Mouse (Mus musculus): Measurements from ENCODE around the gene B3galt5. TPM values are rescaled to one million over a fixed set of nuclear protein-coding genes. Genes with fewer than 3 reads are reported as not detected.

B3galt5 gene
- total RNA-seq, 1 experiment: not detected

DNA sequence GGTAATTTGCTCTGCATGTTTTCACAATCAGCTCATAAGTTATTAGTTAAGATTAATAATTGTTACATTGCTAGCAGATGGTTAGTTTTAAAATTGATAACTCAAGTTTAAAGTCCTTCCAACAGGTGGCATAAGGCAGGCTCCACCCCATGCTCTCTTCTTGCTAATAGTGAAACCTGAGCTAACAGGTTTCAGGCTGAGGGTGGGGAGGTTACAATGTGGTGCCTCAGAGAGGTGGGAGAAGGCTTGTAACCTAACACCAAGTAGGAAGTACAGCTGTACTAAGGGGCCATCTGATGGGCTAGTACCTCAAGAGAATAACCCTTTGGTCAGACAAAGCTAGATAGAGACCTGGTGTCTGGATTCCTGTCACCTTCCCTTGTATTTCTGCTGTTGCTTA, 62.5 kb downstream of the B3galt5 start:
- no peak for TF ChIP-seq ZNF384 (IDR thresholded peaks at IDR 0.05; ENCODE audit: low read depth, low read length)
- no peak for TF ChIP-seq ZC3H11A (IDR thresholded peaks at IDR 0.05; ENCODE audit: borderline replicate concordance, low read depth, low read length)
- TF ChIP-seq HCFC1 (IDR thresholded peaks at IDR 0.05; ENCODE audit: borderline replicate concordance, insufficient read depth, low read length): no peak
- no peak for TF ChIP-seq CHD2 (IDR thresholded peaks at IDR 0.05; ENCODE audit: low read depth, low read length)
- TF ChIP-seq MAFK (IDR thresholded peaks at IDR 0.05; ENCODE audit: insufficient read depth, low read depth, low read length): no peak
- in situ Hi-C loops (cut with MboI; ENCODE audit: low sequenced_read_pairs in 2 of 2, unreplicated experiment in 2 of 2): no loop called here
- H3K4me1 ChIP-seq (ENCODE audit: control insufficient read depth in 2 of 2, insufficient read depth in 2 of 2, low read length in 2 of 2, poor library complexity in 1 of 2): no peaks in the 10 kb centered on the region
- H3K27ac ChIP-seq (ENCODE audit: insufficient read depth, low read depth, low read length, poor library complexity, severe bottlenecking): no peak overlapping the region
- H3K36me3 ChIP-seq (ENCODE audit: control insufficient read depth, insufficient read depth, low read length, poor library complexity, severe bottlenecking): no peaks in the 10 kb centered on the region
- no peak for DNase-seq (ENCODE audit: low read depth, low spot score)
- H3K4me3 ChIP-seq (ENCODE audit: insufficient read depth in 1 of 2, low read depth in 1 of 2, low read length in 2 of 2, poor library complexity in 1 of 2, severe bottlenecking in 1 of 2): no peak overlapping the region
- no peak overlapping the region for H3K9ac ChIP-seq (ENCODE audit: insufficient read depth, low read depth, low read length, poor library complexity, severe bottlenecking)
- no peaks in the 10 kb centered on the region for H3K9me3 ChIP-seq (ENCODE audit: control insufficient read depth, insufficient read depth, low read depth, low read length)

GRCm38 (mm10) chr16:96298574-96298973, 63.0 kb downstream of the B3galt5 start:
- H3K27ac ChIP-seq (ENCODE audit: insufficient read depth, low read depth, low read length, poor library complexity, severe bottlenecking): no peak overlapping the region
- in situ Hi-C loops (cut with MboI; ENCODE audit: low sequenced_read_pairs in 2 of 2, unreplicated experiment in 2 of 2): no loop called here
- no peak for TF ChIP-seq CHD2 (IDR thresholded peaks at IDR 0.05; ENCODE audit: low read depth, low read length)
- TF ChIP-seq ZC3H11A (IDR thresholded peaks at IDR 0.05; ENCODE audit: borderline replicate concordance, low read depth, low read length): no peak
- no peak for TF ChIP-seq HCFC1 (IDR thresholded peaks at IDR 0.05; ENCODE audit: borderline replicate concordance, insufficient read depth, low read length)
- no peak for TF ChIP-seq ZNF384 (IDR thresholded peaks at IDR 0.05; ENCODE audit: low read depth, low read length)
- TF ChIP-seq MAFK (IDR thresholded peaks at IDR 0.05; ENCODE audit: insufficient read depth, low read depth, low read length): no peak
- no peak for DNase-seq (ENCODE audit: low read depth, low spot score)
- H3K9ac ChIP-seq (ENCODE audit: insufficient read depth, low read depth, low read length, poor library complexity, severe bottlenecking): no peak overlapping the region
- no peak overlapping the region for H3K4me3 ChIP-seq (ENCODE audit: insufficient read depth in 1 of 2, low read depth in 1 of 2, low read length in 2 of 2, poor library complexity in 1 of 2, severe bottlenecking in 1 of 2)
- H3K36me3 ChIP-seq (ENCODE audit: control insufficient read depth, insufficient read depth, low read length, poor library complexity, severe bottlenecking): no peaks in the 10 kb centered on the region
- no peaks in the 10 kb centered on the region for H3K4me1 ChIP-seq (ENCODE audit: control insufficient read depth in 2 of 2, insufficient read depth in 2 of 2, low read length in 2 of 2, poor library complexity in 1 of 2)
- no peaks in the 10 kb centered on the region for H3K9me3 ChIP-seq (ENCODE audit: control insufficient read depth, insufficient read depth, low read depth, low read length)

DNA sequence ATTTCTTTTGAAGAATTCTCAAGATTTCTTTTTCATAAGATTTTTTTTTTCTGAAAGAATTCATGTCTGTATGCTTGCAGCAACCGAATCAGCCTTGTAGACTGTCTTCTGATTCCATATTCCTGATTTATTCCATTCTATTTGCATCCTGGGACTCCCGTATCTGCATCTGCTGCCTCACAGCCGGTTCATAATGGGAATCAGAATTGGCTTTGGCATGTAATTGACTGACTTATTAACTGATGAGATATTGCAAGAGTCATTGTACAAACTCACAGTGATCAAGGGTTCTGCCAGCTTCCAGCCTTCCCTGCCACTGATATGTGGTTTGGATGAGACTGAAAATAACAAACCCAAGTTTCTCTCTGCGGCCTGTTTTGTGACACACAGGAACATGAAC, 67.8 kb downstream of the B3galt5 start:
- H3K9ac ChIP-seq (ENCODE audit: insufficient read depth, low read depth, low read length, poor library complexity, severe bottlenecking): no peak overlapping the region
- DNase-seq (ENCODE audit: low read depth, low spot score): no peak
- no peak overlapping the region for H3K4me3 ChIP-seq (ENCODE audit: insufficient read depth in 1 of 2, low read depth in 1 of 2, low read length in 2 of 2, poor library complexity in 1 of 2, severe bottlenecking in 1 of 2)
- in situ Hi-C loops (cut with MboI; ENCODE audit: low sequenced_read_pairs in 2 of 2, unreplicated experiment in 2 of 2): no loop called here
- no peaks in the 10 kb centered on the region for H3K4me1 ChIP-seq (ENCODE audit: control insufficient read depth in 2 of 2, insufficient read depth in 2 of 2, low read length in 2 of 2, poor library complexity in 1 of 2)
- no peak overlapping the region for H3K27ac ChIP-seq (ENCODE audit: insufficient read depth, low read depth, low read length, poor library complexity, severe bottlenecking)
- no peaks in the 10 kb centered on the region for H3K9me3 ChIP-seq (ENCODE audit: control insufficient read depth, insufficient read depth, low read depth, low read length)
- H3K36me3 ChIP-seq (ENCODE audit: control insufficient read depth, insufficient read depth, low read length, poor library complexity, severe bottlenecking): no peaks in the 10 kb centered on the region
- TF ChIP-seq MAFK (IDR thresholded peaks at IDR 0.05; ENCODE audit: insufficient read depth, low read depth, low read length): no peak
- TF ChIP-seq HCFC1 (IDR thresholded peaks at IDR 0.05; ENCODE audit: borderline replicate concordance, insufficient read depth, low read length): no peak
- no peak for TF ChIP-seq CHD2 (IDR thresholded peaks at IDR 0.05; ENCODE audit: low read depth, low read length)
- no peak for TF ChIP-seq ZNF384 (IDR thresholded peaks at IDR 0.05; ENCODE audit: low read depth, low read length)
- TF ChIP-seq ZC3H11A (IDR thresholded peaks at IDR 0.05; ENCODE audit: borderline replicate concordance, low read depth, low read length): no peak

DNA sequence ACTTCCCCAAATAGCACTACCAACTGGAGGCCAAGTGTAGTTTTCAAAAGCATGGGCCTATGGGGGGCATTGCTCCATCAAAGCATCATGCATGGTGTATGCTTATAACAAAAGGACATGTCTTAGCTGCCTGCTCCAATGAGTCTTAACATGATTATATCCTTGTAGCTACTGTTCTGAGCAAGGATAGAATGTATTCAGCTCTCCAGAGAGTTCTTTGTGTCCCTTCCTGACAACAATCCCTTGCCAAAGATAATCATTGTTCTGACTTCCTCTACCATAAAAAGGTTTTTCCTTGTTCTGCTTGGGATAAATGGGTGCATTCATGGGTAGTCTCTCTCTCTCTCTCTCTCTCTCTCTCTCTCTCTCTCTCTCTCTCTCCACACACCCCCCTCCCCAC, 68.8 kb downstream of the B3galt5 start:
- TF ChIP-seq ZC3H11A (IDR thresholded peaks at IDR 0.05; ENCODE audit: borderline replicate concordance, low read depth, low read length) (no peak), MAFK (IDR thresholded peaks at IDR 0.05; ENCODE audit: insufficient read depth, low read depth, low read length) (no peak), HCFC1 (IDR thresholded peaks at IDR 0.05; ENCODE audit: borderline replicate concordance, insufficient read depth, low read length) (no peak), ZNF384 (IDR thresholded peaks at IDR 0.05; ENCODE audit: low read depth, low read length) (no peak), CHD2 (IDR thresholded peaks at IDR 0.05; ENCODE audit: low read depth, low read length) (no peak)
- H3K4me3 ChIP-seq (ENCODE audit: insufficient read depth in 1 of 2, low read depth in 1 of 2, low read length in 2 of 2, poor library complexity in 1 of 2, severe bottlenecking in 1 of 2): no peak overlapping the region
- in situ Hi-C loops (cut with MboI; ENCODE audit: low sequenced_read_pairs in 2 of 2, unreplicated experiment in 2 of 2): no loop called here

GRCm38 (mm10) chr16:96306905-96307304, 71.3 kb downstream of the B3galt5 start:
- Histone ChIP-seq H3K9me3 (ENCODE audit: control insufficient read depth, insufficient read depth, low read depth, low read length) (no peaks in the 10 kb centered on the region), H3K4me1 (ENCODE audit: control insufficient read depth in 2 of 2, insufficient read depth in 2 of 2, low read length in 2 of 2, poor library complexity in 1 of 2) (no peaks in the 10 kb centered on the region), H3K36me3 (ENCODE audit: control insufficient read depth, insufficient read depth, low read length, poor library complexity, severe bottlenecking) (no peaks in the 10 kb centered on the region), H3K9ac (ENCODE audit: insufficient read depth, low read depth, low read length, poor library complexity, severe bottlenecking) (no peak overlapping the region), H3K27ac (ENCODE audit: insufficient read depth, low read depth, low read length, poor library complexity, severe bottlenecking) (no peak overlapping the region), H3K4me3 (ENCODE audit: insufficient read depth in 1 of 2, low read depth in 1 of 2, low read length in 2 of 2, poor library complexity in 1 of 2, severe bottlenecking in 1 of 2) (no peak overlapping the region)
- TF ChIP-seq ZNF384 (IDR thresholded peaks at IDR 0.05; ENCODE audit: low read depth, low read length): no peak
- TF ChIP-seq ZC3H11A (IDR thresholded peaks at IDR 0.05; ENCODE audit: borderline replicate concordance, low read depth, low read length): no peak
- TF ChIP-seq MAFK (IDR thresholded peaks at IDR 0.05; ENCODE audit: insufficient read depth, low read depth, low read length): no peak
- TF ChIP-seq CHD2 (IDR thresholded peaks at IDR 0.05; ENCODE audit: low read depth, low read length): no peak
- no peak for TF ChIP-seq HCFC1 (IDR thresholded peaks at IDR 0.05; ENCODE audit: borderline replicate concordance, insufficient read depth, low read length)
- DNase-seq (ENCODE audit: low read depth, low spot score): no peak
- in situ Hi-C loops (cut with MboI; ENCODE audit: low sequenced_read_pairs in 2 of 2, unreplicated experiment in 2 of 2): no loop called here

More for the DNA sequence above, 68.8 kb downstream of the B3galt5 start:
- Histone ChIP-seq H3K36me3 (ENCODE audit: control insufficient read depth, insufficient read depth, low read length, poor library complexity, severe bottlenecking) (no peaks in the 10 kb centered on the region), H3K27ac (ENCODE audit: insufficient read depth, low read depth, low read length, poor library complexity, severe bottlenecking) (no peak overlapping the region), H3K9me3 (ENCODE audit: control insufficient read depth, insufficient read depth, low read depth, low read length) (no peaks in the 10 kb centered on the region), H3K9ac (ENCODE audit: insufficient read depth, low read depth, low read length, poor library complexity, severe bottlenecking) (no peak overlapping the region), H3K4me1 (ENCODE audit: control insufficient read depth in 2 of 2, insufficient read depth in 2 of 2, low read length in 2 of 2, poor library complexity in 1 of 2) (no peaks in the 10 kb centered on the region)
- no peak for DNase-seq (ENCODE audit: low read depth, low spot score)
